9 mouse cellular contexts compared by ENCODE assay signal in genomic region chr14:47004161-47004560, GRCm38 (mm10).
DNase-seq lines count a peak whose midpoint lies in the region; ATAC-seq and TF ChIP-seq lines count a peak whose summit lies in the region.
"Had no signal": no experiment of that assay in that cellular context is flagged by ENCODE, and none has a peak within 500 bp of the region (broad histone marks: within the 10 kb centered on the region; RNA-seq: fewer than 3 reads in every experiment).

No protein-coding gene starts in this region.

- H3K79me2 ChIP-seq in heart, adult 2 months (replicated peaks; ENCODE audit: control insufficient read depth, insufficient read depth, low read length): no peaks in the 10 kb centered on the region

- no peaks in the 10 kb centered on the region for H3K27me3 ChIP-seq in heart, adult 2 months (ENCODE audit: control insufficient read depth, insufficient read depth, low read length)
- no peaks in the 10 kb centered on the region for H3K27me3 ChIP-seq in heart, embryonic 12.5 days (replicated peaks)
- H3K27me3 ChIP-seq in hindbrain, embryonic 12.5 days: no peaks in the 10 kb centered on the region

- H3K4me3 ChIP-seq in heart, adult 2 months: no peak overlapping the region
- H3K4me3 ChIP-seq in heart, embryonic 12.5 days: no peak overlapping the region
- no peak overlapping the region for H3K4me3 ChIP-seq in embryonic fibroblast, embryonic 13.5 days (ENCODE audit: insufficient read depth, low read length)
- no peak overlapping the region for H3K4me3 ChIP-seq in hindbrain, embryonic 12.5 days
- H3K4me3 ChIP-seq: myocyte had no signal

- no peak for DNase-seq in heart, adult 2 months
- peak; percentile 37 for DNase-seq in urinary bladder, postnatal 14 days (ENCODE audit: low spot score)
- DNase-seq in urinary bladder, adult 18-20 months (ENCODE audit: low spot score in 2 of 2): no peak
- peak; percentile 21 for DNase-seq in right cerebral cortex, postnatal 25 days

- 34% methylated on average over 3 of the region's 3 CpGs for WGBS in heart, adult 2 months
- WGBS in heart, embryonic 12.5 days: 27% methylated on average over 3 of the region's 3 CpGs
- 32% methylated on average over 3 of the region's 3 CpGs for WGBS in hindbrain, embryonic 12.5 days

- no peak overlapping the region for H3K9ac ChIP-seq in heart, adult 2 months (ENCODE audit: low read depth, low read length)
- no peak overlapping the region for H3K9ac ChIP-seq in heart, embryonic 12.5 days
- no peak overlapping the region for H3K9ac ChIP-seq in hindbrain, embryonic 12.5 days

- peaks cover 3% of the 10 kb centered on the region; the same call in 1 of the 2 replicates for H3K36me3 ChIP-seq in heart, adult 2 months (ENCODE audit: control insufficient read depth, insufficient read depth, low read length)
- H3K36me3 ChIP-seq in heart, embryonic 12.5 days: no peaks in the 10 kb centered on the region
- H3K36me3 ChIP-seq in hindbrain, embryonic 12.5 days: no peaks in the 10 kb centered on the region

- H3K9me3 ChIP-seq in heart, embryonic 12.5 days (replicated peaks): no peaks in the 10 kb centered on the region
- no peaks in the 10 kb centered on the region for H3K9me3 ChIP-seq in hindbrain, embryonic 12.5 days (replicated peaks)

- peak; percentile 75 for TF ChIP-seq CTCF in heart, adult 2 months (IDR thresholded peaks at IDR 0.05)
- TF ChIP-seq CTCF in embryonic fibroblast, embryonic 13.5 days (IDR thresholded peaks at IDR 0.05; ENCODE audit: borderline replicate concordance, insufficient read depth, low read length): peak; percentile 12; the same call in 1 of the 2 replicates

- peaks cover 10% of the 10 kb centered on the region for H3K4me1 ChIP-seq in heart, adult 2 months (ENCODE audit: control insufficient read depth, insufficient read depth, low read length)
- H3K4me1 ChIP-seq in heart, embryonic 12.5 days (replicated peaks): peaks cover 47% of the 10 kb centered on the region
- H3K4me1 ChIP-seq in embryonic fibroblast, embryonic 13.5 days (ENCODE audit: control insufficient read depth, insufficient read depth, low read length): peaks cover 25% of the 10 kb centered on the region
- peaks cover 18% of the 10 kb centered on the region for H3K4me1 ChIP-seq in hindbrain, embryonic 12.5 days

- no peak for TF ChIP-seq POLR2A in heart, adult 2 months (IDR thresholded peaks at IDR 0.05; ENCODE audit: insufficient read depth, low read depth, low read length)
- TF ChIP-seq POLR2A in embryonic fibroblast, embryonic 13.5 days (IDR thresholded peaks at IDR 0.05; ENCODE audit: low read depth, low read length): no peak

- ATAC-seq in heart, embryonic 12.5 days (ENCODE audit: insufficient number of reproducible peaks, low FRiP score): no peak
- no peak for ATAC-seq in CD4-positive, CD25-positive, alpha-beta regulatory T cell, adult 4 months
- ATAC-seq in hindbrain, embryonic 12.5 days (ENCODE audit: low FRiP score): no peak

- intact Hi-C loops in heart, adult 2 months (cut with DNase I): no loop called here

- TF ChIP-seq EP300 in heart, adult 2 months (IDR thresholded peaks at IDR 0.05; ENCODE audit: insufficient read depth, low read depth, low read length): no peak

- no peak overlapping the region for H3K4me2 ChIP-seq in heart, embryonic 12.5 days
- H3K4me2 ChIP-seq in hindbrain, embryonic 12.5 days (replicated peaks): no peak overlapping the region

- no peak overlapping the region for H3K27ac ChIP-seq in heart, adult 2 months
- no peak overlapping the region for H3K27ac ChIP-seq in heart, embryonic 12.5 days (ENCODE audit: poor library complexity, severe bottlenecking)
- H3K27ac ChIP-seq in embryonic fibroblast, embryonic 13.5 days (ENCODE audit: insufficient read depth, low read length): no peak overlapping the region
- no peak overlapping the region for H3K27ac ChIP-seq in hindbrain, embryonic 12.5 days

Comparison
In these comparisons a context has a peak if more than half of its experiments do, and no peak if none do; other contexts are left out.
1. DNase-seq: peak in urinary bladder, postnatal 14 days (single experiment) and right cerebral cortex, postnatal 25 days (single experiment); none in heart, adult 2 months (0 of 2) and urinary bladder, adult 18-20 months (0 of 2).